Mouse (Mus musculus) urinary bladder, adult 18-20 months (tissue): ENCODE data around the gene Hoxa3.

Experiments used
- DNase-seq, 2 experiments: peaks; one replicate each; pipeline ENCODE4 v3.0.0; 2022; ENCODE audit warnings: low spot score in 2 of 2, mixed read lengths in 2 of 2

Gene Hoxa3

DNA sequence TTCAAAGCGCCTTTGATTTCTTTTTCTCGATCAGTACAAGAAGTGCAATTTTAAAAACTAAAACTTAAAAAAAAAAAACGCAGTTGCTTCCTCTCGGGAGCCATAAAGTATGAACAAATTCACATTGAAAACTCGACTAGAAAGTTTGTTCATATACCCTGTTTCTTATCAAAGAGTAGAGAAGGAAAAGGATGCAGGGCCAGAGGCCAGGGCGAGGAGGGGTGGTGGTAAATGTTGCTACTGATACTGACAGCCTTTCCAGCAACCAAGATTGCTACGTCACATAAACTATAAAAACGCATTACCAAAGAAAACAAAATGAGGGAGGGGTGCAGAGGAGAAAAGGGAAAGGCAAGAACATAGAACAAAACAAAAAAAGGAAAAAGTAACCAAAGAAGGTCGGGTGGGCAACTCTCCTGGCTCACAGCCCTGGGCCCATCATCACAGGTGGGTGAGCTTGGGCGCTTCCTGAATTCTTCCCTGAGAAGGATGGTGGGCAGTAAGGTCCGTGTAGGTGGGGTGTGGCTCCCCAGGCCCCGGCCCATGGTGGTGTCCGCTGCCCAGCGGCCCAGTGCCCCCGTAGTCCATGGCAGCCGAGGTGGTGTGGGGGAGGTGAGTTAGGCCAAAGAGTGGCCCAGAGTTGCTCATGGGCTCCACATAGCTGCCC lies 43.5 kb downstream of the Hoxa3 start:
- DNase-seq: no peak

DNA sequence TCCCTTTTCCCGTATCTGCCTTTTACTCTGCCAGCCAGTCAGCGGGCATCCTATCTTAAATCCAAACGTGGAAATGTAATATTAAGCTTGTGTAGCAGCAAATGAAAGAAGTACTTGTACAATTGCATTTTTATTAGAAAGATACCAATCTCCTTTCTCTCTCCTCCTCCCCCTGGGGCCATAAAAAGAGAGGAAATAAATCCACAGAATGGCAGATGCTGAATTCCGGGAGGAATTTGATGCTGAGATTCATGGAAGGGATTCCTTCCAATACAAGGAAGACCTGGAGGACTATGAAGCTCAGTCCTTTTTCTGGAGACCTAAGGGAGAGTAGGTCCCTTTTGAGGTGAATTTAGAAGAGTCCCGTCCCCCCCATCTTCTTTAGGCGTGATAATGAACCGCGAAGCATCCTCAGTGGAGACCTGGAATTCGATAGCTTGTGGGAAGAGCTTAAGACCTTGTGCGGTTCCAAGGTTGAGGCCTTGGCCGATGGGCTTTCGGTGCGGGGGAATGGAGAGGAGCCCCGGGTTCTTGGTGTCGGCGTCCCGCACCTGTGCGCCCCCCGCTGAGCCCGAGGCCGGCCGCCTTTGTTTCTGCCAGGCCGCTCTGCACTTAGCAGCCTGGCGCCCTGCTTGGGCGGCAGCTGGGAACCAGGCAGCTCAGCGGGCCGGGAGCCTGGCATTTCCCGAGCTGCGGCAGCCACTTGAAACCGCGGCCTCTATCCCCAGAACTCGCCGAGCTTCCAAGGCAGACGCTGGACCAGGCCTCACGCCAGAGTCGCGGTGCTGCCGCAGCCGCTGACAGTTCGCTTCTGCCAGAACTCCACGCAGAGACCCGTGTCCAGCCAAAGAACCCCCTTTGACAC lies 44.7 kb downstream of the Hoxa3 start:
- no peak for DNase-seq

DNA sequence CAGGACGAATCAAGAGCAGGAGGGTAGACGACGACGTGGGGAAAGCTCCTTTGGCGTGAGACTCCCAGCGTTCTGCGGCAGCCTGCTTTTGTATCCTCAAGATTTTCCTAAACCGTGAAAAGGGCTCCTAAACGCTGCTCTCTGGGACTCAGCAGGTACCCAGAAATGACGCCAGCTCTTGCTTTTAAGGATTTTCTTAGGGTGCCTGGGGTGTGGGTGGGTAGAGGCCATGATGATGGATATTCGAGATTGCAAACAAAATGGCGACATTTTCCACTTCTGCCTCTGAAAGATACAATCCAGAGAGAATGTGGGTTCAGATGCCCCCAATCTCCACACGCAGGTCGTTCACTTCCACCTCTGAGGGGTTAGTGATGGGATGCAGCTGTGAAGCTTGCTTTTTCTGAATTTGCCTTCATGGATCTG lies 45.4 kb downstream of the Hoxa3 start:
- no peak for DNase-seq

DNA sequence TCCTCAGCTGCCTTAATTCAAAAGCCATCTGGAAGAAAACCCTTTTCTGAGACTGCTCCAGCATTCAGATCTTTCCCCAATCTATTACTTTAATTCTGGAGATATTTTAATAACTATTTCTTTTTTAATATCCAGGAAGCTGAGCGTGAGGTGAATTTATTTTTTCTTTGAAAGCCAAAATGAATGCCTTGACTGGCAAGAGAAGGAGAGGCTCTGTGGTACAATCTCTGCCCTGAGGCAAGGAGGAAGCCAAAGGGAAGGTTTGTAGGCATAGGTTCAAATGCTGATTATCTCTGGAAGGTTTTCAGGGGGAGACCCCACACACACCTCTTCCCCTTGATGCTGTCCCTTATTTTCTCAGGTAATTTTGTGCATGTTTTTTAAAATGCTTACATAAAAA lies 46.0 kb downstream of the Hoxa3 start:
- DNase-seq: no peak

DNA sequence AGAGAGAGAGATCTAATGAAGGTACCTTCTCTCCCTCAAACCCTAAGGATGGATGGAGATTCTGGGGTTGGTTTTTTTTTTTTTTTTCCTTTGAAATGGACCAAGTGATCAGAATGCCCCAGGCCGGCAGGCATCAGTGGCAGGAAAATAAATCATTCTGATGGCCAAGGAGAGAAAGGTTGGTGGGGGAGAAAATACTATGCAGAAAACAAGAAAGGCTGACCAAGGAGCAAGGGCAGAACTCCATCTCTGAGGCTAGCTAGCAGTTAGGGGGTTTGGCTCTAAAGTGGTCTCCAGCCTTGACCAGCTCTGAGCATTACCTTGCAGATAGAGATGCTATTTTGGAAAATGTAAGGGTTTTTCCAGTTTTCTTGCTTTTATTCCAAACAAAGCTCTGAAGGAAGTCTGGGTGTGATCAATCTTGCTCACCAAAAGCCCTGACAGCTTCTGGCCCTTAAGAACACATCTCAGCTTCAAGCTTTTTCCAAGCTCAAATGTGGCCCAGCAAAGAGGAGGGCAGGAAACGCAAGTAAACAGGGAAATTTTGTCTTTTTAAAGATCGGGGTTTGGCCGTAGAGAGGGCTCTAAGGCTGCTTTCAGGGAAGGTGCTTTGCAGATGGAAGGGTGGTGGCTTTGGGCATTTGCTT lies 46.6 kb downstream of the Hoxa3 start:
- no peak for DNase-seq

DNA sequence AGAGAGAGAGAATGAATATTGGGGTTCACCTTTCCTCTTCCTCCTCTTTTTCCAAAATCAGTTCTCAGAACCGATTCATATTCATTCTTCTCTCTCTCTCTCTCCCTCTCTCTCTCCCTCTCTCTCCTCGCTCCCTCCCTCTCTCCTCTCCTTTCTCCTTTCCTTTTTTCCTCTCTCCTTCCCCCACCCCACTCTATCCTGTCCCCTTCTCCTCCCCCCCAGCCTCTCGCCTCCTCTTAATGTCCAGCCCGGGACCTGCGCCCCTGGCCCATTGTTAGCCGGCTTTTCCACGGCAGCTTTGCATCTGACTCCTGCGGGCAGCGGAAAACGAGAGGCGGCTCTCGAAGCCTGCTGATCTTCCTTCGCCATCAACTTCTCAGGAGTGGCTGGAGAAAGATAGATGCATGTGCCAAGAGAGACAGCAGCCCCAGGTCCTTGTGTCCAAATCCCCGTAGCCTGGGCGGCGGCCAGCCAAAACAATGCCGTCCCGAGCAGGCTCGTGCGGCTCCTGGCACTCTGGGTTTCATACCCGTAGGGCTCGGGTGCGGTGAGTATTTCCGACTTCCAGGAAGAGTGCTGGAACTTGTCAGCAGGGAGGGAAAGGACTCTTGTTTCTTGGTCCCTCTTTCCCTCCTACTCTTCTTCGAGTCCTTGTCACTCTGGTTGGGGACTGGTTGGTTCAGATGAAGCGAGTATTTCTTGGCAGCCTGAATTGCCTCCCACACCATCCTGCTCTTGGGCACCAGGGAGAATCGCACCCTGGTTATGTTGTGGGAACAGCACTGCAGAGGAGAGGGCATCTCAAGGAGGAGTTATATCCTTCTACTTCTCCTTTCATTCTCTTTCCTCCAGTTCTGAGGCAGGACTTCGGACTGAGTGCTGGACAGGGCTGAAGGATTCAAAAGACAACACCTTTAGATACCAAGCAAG lies 47.4 kb downstream of the Hoxa3 start:
- no peak for DNase-seq

DNA sequence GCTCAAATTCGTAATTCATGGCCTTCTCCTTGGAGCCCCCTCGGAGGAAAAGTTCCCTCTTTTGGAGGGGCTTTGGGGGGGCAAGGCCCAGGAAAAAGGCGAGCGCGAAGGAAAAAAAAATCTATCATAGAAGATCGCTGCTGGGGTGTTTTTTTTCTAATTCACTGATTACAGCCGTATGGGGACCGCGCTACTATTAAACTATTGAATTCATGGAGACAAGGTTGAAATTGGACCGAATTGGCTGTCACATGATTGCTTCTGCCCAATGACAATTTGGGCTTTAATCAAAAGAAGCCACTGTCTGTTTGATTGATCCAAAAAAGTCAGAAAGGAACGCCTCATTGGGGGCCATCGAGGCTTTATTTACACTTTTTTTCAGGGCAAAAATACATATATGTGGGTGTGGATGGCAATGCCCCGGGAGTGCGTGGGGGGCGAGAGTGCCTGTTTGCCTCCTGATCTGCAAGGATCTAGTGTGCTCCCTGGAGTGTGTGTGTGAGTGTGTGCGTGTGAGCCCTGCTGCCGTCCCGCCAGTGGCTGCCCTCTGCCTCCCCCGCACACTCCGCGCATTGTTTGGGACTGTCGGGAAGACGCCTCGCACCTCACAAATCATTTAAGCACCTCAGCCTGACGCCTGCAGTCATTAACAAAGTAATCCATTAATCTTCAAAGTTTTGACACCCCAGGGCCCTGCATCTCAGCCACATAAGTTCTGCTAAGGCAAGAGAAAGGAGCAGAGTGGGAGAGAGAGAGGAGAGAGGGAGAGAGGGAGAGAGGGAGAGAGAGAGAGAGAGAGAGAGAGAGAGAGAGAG lies 48.3 kb downstream of the Hoxa3 start, which contains the start of gene Hoxa2:
Gene Hoxa2 (minus strand): TSS at position 206 of the 815 bp plus-strand sequence.
- DNase-seq: no peak

DNA sequence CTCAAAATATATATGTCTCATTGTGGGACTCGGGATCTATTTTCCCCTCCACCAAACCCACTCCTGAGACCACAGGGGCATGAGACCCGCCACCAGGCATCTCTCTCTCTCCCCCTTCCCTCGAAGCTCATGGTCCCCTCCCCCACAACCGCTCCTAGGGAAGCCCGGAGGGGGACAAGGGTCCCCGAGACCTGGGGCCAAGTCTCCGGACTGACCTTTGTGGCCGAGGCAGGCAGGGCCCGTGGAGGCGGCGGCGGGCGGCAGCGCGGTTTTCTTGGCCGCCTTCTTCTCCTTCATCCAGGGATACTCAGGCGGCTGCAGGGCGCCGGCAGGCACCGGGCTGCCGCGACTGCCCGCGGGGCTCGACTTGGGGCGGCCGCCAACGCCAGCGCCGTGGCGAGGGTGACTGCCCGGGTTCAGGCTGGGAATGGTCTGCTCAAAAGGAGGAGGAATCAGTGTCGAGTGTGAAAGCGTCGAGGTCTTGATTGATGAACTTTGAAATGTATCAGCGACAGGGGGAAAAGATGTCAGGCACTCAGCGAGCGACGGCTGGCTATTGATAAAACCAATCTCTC lies 49.0 kb downstream of the Hoxa3 start:
- DNase-seq: no peak

DNA sequence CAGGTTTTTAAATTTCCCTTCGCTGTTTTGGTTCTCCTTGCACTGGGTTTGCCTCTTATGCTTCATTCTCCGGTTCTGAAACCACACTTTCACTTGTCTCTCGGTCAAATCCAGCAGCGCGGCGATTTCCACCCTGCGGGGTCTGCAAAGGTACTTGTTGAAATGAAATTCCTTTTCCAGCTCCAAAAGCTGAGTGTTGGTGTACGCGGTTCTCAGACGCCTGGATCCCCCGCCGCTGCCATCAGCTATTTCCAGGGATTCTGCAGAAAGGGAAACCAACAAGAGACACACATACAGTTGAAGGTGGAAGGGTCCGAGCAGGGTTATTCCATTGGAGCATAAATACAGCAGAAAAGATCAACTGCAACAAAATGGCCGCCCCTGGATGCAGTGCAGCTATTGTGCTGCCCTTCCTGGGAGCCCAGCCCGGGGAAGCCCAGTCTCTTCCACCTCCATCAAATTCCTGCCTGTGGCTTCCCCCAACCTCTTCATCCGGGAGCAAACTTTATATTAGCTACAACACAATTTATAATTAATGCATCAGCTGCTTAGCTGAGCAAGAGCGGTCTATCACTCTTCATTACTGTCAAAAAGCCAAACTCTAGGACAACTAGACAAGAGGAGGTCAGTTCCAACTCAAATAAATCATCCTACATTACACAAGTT lies 49.6 kb downstream of the Hoxa3 start:
- no peak for DNase-seq

DNA sequence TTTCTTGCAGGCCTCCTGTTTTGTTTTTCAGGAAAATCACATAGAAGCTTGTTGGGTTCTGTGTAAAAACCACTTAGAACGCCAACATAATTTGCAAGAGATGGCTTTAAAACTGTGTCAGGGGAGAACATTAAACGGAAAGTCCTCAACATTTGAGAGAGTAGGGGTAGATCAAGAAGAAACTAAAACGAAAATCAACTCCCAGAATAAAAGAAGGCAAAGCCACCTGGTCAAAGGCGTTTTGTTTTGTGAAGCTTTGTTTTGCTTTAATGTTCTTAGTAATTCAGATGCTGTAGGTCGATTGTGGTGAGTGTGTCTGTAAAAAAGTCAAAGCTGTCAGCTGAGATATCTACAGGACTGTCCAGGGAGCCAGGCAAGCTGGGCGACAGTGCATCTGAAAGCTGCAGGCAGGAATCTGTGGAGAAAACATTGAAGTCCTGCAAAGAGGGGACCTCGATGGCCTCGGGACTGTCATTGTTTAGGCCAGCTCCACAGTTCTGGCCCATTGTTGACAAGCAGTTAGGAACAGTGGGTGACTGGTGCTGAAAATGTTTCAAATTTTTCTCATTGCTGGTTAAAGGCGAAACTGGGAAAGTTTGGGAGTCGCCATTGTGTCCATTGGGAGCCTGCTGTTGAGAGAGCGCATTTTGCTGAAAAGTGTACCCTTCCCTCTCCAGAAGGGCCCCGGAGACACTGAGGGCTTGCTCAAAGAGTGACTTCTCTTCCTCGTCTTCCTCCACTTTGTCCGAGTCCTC lies 50.3 kb downstream of the Hoxa3 start:
- DNase-seq: no peak

DNA sequence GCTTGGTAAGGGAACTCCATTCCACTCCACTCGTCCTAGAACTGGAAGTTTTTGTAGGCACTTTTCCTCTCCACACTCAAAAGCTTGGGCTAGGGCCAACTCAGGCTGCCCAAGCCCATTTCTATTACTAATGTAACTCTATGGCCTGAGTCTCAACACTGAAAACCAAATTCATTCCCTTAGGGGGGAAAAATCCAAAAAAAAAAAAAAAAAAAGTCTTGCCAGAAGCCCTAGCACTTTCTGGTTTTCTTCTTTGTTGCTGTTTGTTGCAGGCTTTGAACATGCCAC lies 51.1 kb downstream of the Hoxa3 start:
- DNase-seq: no peak

DNA sequence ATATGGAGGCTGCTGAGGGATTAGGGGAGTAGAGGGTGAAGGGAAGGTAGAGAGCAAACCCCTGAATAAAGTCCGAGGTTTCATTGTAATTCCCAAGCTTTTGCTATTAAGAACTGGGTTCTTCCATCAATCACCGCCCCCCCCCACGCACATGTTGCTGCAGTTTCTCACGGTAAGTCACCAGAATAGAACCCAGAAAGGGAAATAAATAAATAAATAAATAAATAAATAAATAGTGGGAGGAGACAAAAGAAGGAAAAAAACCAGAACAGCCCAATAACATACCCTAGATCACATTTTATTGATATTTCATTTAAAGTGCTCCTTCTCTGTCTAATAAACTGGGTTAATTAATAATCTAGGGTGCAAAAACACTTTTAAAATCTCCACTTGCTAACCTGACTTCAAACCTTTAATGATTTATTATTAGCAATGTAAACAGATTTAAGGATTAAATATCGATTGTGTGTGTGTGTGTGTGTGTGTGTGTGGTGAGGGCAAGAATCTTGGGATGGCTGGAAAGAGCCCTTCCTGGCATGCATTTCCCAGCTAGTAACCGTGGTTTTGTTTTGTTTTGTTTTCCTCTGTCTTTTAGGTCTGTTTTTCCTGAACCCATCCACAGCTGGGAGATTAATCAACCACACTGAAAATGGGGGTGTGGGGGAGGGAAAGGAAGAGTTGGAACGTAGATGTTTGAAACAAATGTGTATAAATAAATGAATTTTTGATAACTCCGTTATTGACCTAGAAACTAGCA lies 51.6 kb downstream of the Hoxa3 start:
- no peak for DNase-seq

DNA sequence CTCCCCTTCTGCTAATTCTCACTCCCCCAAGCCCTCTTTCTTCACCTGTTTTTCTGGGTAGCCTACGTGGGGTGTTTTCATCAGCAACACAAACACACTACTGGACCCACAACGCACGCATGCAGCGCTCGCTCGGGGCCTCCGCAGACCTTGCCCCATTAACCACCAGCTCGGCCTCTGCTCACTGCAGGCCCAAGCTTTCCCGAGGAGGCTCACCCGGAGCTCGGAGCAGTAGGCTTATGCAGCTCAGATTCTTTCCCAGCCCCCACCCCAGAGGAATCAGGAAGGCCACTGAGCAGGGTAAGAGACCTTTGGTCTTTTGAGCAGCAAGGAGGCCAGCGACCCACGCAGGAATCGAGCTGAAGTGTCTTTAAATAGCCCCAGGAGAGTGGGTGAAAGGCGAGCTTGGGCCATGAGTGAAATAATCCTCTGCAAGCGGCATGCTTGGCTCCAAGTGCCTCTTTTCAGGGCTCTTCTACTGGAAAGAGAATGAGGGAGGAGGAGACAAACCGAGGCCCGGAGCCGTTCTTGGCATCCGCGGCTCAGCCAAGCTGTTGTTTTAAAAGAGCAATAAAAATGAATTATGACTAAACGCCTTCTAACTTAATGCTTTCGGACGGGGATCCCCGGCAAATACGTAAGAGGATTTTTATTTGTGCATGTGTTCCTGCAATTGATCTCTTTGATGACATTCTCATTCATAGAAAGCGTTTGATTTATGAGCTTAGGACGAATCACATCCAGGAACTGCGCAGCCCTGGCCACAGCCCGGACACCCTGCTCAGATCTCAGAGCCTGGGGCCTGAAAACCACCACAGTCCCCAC lies 52.4 kb downstream of the Hoxa3 start:
- DNase-seq: peak in 1 of 2 experiments; percentile 63

DNA sequence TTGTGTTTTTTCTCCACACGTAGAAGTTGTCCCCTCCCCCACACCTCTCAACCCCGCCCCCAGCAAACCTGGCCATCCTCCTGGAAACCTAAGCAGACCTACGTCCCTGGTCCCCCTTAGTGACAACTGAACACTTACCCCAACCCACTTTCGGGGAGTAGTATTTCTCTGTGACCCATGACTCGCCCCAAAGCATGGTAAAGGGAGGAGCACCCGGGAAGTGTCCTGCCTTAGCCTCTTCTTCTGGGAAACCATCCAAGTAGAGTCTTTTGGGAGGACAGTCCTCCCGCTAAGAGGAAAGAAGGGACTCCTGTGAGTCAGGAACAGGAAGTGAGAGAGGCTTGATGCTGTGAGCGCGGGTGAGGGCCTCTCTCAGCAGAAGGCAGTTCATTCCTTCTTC lies 53.2 kb downstream of the Hoxa3 start:
- DNase-seq: no peak

DNA sequence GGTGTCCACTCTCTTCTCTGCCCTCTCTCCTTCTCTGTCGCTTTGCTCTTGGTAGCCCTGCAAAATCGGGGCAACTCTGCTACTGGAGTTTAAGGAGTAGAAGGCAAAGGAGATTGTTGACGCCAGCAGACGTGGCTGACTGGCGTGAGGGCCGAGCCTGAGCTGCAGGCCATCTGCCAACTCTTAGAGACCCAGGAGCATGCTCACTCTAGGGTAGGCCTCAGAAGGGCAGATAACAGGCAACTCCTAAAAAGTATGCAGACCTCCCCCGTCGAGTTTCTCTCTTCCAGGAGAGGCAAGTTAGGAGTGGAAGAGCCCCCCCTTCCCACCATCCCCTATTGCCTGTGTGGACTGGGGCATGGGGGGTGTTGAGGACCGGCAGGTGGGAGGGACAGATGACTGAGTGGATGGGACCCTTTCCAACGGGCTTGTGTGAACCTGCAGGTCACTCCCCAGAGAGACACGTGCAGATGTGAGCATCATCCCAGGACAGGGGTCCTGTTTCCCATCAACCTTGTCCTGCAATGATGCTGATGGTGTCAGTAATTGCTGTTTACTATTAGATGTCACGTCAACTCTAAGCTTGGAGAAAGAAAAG lies 53.9 kb downstream of the Hoxa3 start:
- DNase-seq: no peak

DNA sequence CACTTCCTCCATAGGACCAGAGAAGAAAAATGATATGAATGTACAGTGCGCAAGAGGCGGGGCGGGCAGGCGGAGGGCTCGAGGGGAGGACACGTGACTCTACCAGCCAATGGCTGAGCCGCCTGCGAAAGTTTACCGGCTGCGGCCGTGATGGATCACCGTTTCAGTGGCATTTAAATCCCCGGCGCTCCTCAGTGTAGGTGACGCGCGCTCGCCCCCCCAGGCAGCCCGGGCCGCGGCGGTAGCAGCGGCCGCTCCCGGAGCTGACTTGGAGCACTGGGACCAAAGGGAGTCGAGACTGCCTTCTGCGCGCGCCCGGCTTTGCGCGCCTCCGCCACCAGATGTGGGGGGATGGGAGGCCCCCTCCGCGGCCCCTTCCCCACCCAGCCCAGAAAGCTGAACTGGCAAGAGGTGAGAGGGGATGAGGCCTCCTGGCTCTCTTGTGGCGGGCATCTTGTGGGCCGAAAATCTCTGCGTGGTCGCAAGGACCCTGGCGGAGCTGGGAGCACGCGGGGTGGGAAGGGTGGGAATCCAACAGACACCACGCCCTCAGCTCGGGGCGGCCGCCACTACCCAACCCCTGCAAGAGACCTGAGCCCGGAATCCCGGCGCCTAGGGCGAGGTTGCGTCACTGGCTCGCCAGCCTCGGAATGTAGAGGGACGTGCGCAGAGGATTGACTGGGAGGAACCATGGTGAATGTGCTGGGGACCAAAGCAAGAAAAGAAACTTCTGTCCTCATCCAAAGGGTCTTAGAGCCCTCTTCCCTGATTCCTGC lies 54.7 kb downstream of the Hoxa3 start, which contains the start of gene Hoxa1:
Gene Hoxa1 (minus strand): TSS at position 42 of the 776 bp plus-strand sequence.
- DNase-seq: peak; percentile 64 to 74
